ENCODE assay signal across 9 mouse cellular contexts in the genomic region with DNA sequence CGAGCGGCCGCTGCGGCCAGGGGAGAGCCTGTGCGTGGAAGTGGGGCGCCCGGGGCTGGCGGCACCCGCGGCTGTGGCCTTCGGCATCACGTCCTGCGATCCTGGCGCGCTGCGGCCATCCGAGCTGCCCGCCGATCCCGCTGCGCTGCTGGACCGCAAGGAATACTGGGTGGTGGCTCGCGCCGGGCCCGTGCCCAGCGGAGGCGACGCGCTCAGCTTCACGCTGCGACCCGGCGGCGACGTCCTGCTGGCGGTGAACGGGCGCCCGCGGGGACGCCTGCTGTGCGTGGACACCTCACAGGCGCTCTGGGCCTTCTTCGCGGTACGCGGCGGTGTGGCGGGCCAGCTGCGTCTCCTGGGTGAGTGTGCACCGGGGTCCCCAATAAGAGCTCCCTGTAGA. TPM values are rescaled to one million over a fixed set of nuclear protein-coding genes. Genes with fewer than 3 reads are reported as not detected.
A peak's percentile ranks its signal among the peaks of the same experiment; 100 is the strongest.
DNase-seq lines count a peak whose midpoint lies in the region; ATAC-seq and TF ChIP-seq lines count a peak whose summit lies in the region.
"Had no signal": no experiment of that assay in that cellular context is flagged by ENCODE, and none has a peak within 500 bp of the region (broad histone marks: within the 10 kb centered on the region; RNA-seq: fewer than 3 reads in every experiment).

No protein-coding gene starts in this region.

- 5% methylated on average over 52 of the region's 52 CpGs for WGBS in forebrain, embryonic 12.5 days
- 10% methylated on average over 52 of the region's 52 CpGs for WGBS in limb, embryonic 10.5 days
- 9% methylated on average over 52 of the region's 52 CpGs for WGBS in neural tube, embryonic 13.5 days

- H3K4me3 ChIP-seq in layer of hippocampus, adult 2 months: peak overlapping the region; percentile 38
- peak overlapping the region; percentile 40 for H3K4me3 ChIP-seq in forebrain, embryonic 12.5 days (replicated peaks)
- H3K4me3 ChIP-seq in limb, embryonic 10.5 days: peak overlapping the region; percentile 47
- H3K4me3 ChIP-seq in neural tube, embryonic 13.5 days: peak overlapping the region; percentile 39

- DNase-seq in layer of hippocampus, adult 2 months (ENCODE audit: low spot score in 2 of 2): peak in 1 of 2 experiments; percentile 14
- no peak for DNase-seq in layer of hippocampus, postnatal 25 days (ENCODE audit: extremely low spot score in 1 of 2, low spot score in 1 of 2)
- DNase-seq in limb, embryonic 10.5 days (ENCODE audit: low spot score): peak; percentile 59
- DNase-seq in right cerebral cortex, postnatal 25 days: no peak
- no peak for DNase-seq in layer of hippocampus, postnatal 36 days
- no peak for DNase-seq in adrenal gland, adult 2 months

- peak overlapping the region; percentile 58 for H3K4me2 ChIP-seq in forebrain, embryonic 12.5 days
- H3K4me2 ChIP-seq in neural tube, embryonic 13.5 days: peak overlapping the region; percentile 63

- peaks cover 61% of the 10 kb centered on the region for H3K27me3 ChIP-seq in forebrain, embryonic 12.5 days
- H3K27me3 ChIP-seq in limb, embryonic 10.5 days (ENCODE audit: low read depth, poor library complexity, severe bottlenecking): peaks cover 78% of the 10 kb centered on the region
- H3K27me3 ChIP-seq in neural tube, embryonic 13.5 days: peaks cover 52% of the 10 kb centered on the region
- H3K27me3 ChIP-seq: Patski had no signal

- H3K4me1 ChIP-seq in forebrain, embryonic 12.5 days: peaks cover 7% of the 10 kb centered on the region
- H3K4me1 ChIP-seq in limb, embryonic 10.5 days: peaks cover 7% of the 10 kb centered on the region
- H3K4me1 ChIP-seq in neural tube, embryonic 13.5 days (replicated peaks): peaks cover 6% of the 10 kb centered on the region

- no peak for TF ChIP-seq CTCF in layer of hippocampus, adult 2 months (conservative IDR thresholded peaks at IDR 0.05)

- no peaks in the 10 kb centered on the region for H3K9me3 ChIP-seq in forebrain, embryonic 12.5 days
- H3K9me3 ChIP-seq in limb, embryonic 10.5 days (replicated peaks): no peaks in the 10 kb centered on the region
- no peaks in the 10 kb centered on the region for H3K9me3 ChIP-seq in neural tube, embryonic 13.5 days

- H3K36me3 ChIP-seq in forebrain, embryonic 12.5 days (replicated peaks): no peaks in the 10 kb centered on the region; the same call in 1 of the 2 replicates
- no peaks in the 10 kb centered on the region for H3K36me3 ChIP-seq in limb, embryonic 10.5 days
- H3K36me3 ChIP-seq in neural tube, embryonic 13.5 days: peaks cover 3% of the 10 kb centered on the region; the same call in 1 of the 2 replicates

- no peak for ATAC-seq in forebrain, embryonic 12.5 days (ENCODE audit: low FRiP score)
- ATAC-seq in neural tube, embryonic 13.5 days (ENCODE audit: low read depth): no peak
- ATAC-seq: Patski had no signal

- 0 out of 2 replicates have a peak overlapping the region, but pooled peaks have one; percentile 14 for H3K27ac ChIP-seq in layer of hippocampus, adult 2 months
- H3K27ac ChIP-seq in forebrain, embryonic 12.5 days: no peak overlapping the region
- H3K27ac ChIP-seq in limb, embryonic 10.5 days: peak overlapping the region; percentile 58; the same call in 1 of the 2 replicates
- H3K27ac ChIP-seq in neural tube, embryonic 13.5 days (replicated peaks): no peak overlapping the region

- H3K9ac ChIP-seq in forebrain, embryonic 12.5 days: peak overlapping the region; percentile 44
- H3K9ac ChIP-seq in neural tube, embryonic 13.5 days: peak overlapping the region; percentile 64

RNA-seq across cellular contexts. Expression of gene Neurl1b, which starts 24.4 kb away (rescaled TPM):
- total RNA-seq in layer of hippocampus, adult 2 months (2021): 10 to 100 TPM; 68.8 to 75.0 TPM
- 10 to 100 TPM; 72.1 to 76.1 TPM for total RNA-seq in layer of hippocampus, postnatal 25 days (2021)
- polyA plus RNA-seq in forebrain, embryonic 12.5 days (2016; fragmentation: Nextera tagmentation; extraction: Ambion mirVana): 0.57 and 0.72 TPM in 2 replicates
- 0.05 and 0.10 TPM in 2 replicates for polyA plus RNA-seq in limb, embryonic 10.5 days (2016; fragmentation: Nextera tagmentation; extraction: Ambion mirVana)
- polyA plus RNA-seq in neural tube, embryonic 13.5 days (2015; fragmentation: Nextera tagmentation; extraction: Ambion mirVana): 0.47 and 0.49 TPM in 2 replicates
- total RNA-seq in layer of hippocampus, postnatal 36 days (2021): 10 to 100 TPM; 76.7 to 80.8 TPM
- 10 to 100 TPM; 31.7 to 48.5 TPM for total RNA-seq in adrenal gland, adult 2 months (2021)
- 142 and 152 TPM in 2 replicates for polyA plus RNA-seq in adrenal gland, adult 2 months (2012; rRNA removed)

Comparison
In these comparisons a context has a peak if more than half of its experiments do, and no peak if none do; other contexts are left out.
1. H3K27ac ChIP-seq: peak in layer of hippocampus, adult 2 months (single experiment) and limb, embryonic 10.5 days (single experiment); none in forebrain, embryonic 12.5 days (single experiment) and neural tube, embryonic 13.5 days (single experiment).
2. Peak in every context shown above with its lines, with median percentiles within 50 percentile points of each other: H3K4me3 ChIP-seq.